ENCODE assay signal across 7 mouse cellular contexts in the genomic region with DNA sequence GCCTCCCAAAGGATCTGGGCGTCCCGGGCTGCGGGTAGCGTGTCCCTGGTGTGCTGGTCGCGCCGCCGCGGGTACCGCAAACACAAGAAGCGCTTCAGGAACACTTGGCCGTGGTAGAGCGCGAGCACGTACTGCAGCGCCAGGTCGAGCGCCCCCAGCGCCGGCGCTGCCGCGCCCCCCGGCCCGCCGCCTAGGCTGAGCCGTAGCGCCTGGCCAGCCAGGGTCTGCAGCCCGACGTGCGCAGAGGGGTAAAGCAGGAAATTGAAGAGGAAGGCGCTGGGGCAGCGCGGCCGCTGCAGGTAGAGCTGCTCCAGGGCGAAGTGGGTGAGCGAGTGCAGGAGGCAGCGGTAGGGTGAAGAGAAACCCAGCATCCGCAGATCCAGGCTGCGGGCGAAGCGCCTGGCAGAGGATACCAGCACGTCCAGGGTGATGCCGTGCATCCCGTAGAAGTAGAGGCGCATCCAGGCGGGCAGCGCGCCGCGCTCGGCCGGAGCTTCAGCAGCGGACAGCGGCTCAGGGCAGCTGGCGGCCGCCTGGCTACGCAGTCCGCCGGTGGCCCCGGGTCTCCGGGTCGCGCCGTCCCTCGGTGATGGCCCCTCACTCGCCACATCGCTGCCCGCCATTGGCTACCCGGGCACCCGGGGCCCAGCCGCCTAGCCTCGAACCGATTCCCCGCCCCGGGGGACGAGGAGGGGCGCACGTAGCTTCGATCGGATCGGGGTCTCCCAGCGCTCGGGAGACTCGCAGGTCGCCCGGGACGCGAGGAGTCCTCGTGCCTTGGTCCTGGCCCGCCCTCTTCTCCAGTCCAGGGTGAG. TPM values are rescaled to one million over a fixed set of nuclear protein-coding genes. Genes with fewer than 3 reads are reported as not detected.
DNase-seq lines count a peak whose midpoint lies in the region; ATAC-seq lines count a peak whose summit lies in the region.

No protein-coding gene starts in this region.

- peak overlapping the region; percentile 71 for H3K27ac ChIP-seq in forebrain, embryonic 13.5 days
- H3K27ac ChIP-seq in hindbrain, embryonic 12.5 days = peak overlapping the region; percentile 69
- H3K27ac ChIP-seq in midbrain, embryonic 13.5 days = peak overlapping the region; percentile 93

- DNase-seq in adrenal gland, adult 2 months = peak; percentile 39
- DNase-seq in left cerebral cortex, adult 11 months (ENCODE audit: low spot score) = peak; percentile 28
- DNase-seq in testis, postnatal 10 days (ENCODE audit: low spot score) = peak; percentile 54

- ATAC-seq in cerebellum, adult (ENCODE audit: insufficient number of reproducible peaks, low FRiP score, low TSS enrichment) = peak; percentile 51
- ATAC-seq in forebrain, embryonic 13.5 days = peak; percentile 85
- ATAC-seq in hindbrain, embryonic 12.5 days (ENCODE audit: low FRiP score) = peak; percentile 80
- ATAC-seq in midbrain, embryonic 13.5 days = peak; percentile 87

- 0 out of 2 replicates have a peak, but pooled peaks cover 9% of the 10 kb centered on the region for H3K27me3 ChIP-seq in forebrain, embryonic 13.5 days
- peaks cover 3% of the 10 kb centered on the region for H3K27me3 ChIP-seq in hindbrain, embryonic 12.5 days
- H3K27me3 ChIP-seq in midbrain, embryonic 13.5 days = peaks cover 7% of the 10 kb centered on the region; the same call in 1 of the 2 replicates

- H3K4me3 ChIP-seq in forebrain, embryonic 13.5 days = peak overlapping the region; percentile 71
- peak overlapping the region; percentile 74 for H3K4me3 ChIP-seq in hindbrain, embryonic 12.5 days
- H3K4me3 ChIP-seq in midbrain, embryonic 13.5 days (replicated peaks) = peak overlapping the region; percentile 68

- 1% methylated on average over 82 of the region's 91 CpGs for WGBS in forebrain, embryonic 13.5 days
- under 1% methylated on average over 84 of the region's 91 CpGs for WGBS in hindbrain, embryonic 12.5 days
- under 1% methylated on average over 91 of the region's 91 CpGs for WGBS in midbrain, embryonic 13.5 days

- no peaks in the 10 kb centered on the region for H3K36me3 ChIP-seq in forebrain, embryonic 13.5 days (ENCODE audit: poor library complexity, severe bottlenecking)
- H3K36me3 ChIP-seq in hindbrain, embryonic 12.5 days = no peaks in the 10 kb centered on the region
- no peaks in the 10 kb centered on the region for H3K36me3 ChIP-seq in midbrain, embryonic 13.5 days

- no peaks in the 10 kb centered on the region for H3K9me3 ChIP-seq in forebrain, embryonic 13.5 days (replicated peaks)
- no peaks in the 10 kb centered on the region for H3K9me3 ChIP-seq in hindbrain, embryonic 12.5 days (replicated peaks)
- H3K9me3 ChIP-seq in midbrain, embryonic 13.5 days = no peaks in the 10 kb centered on the region

- H3K4me1 ChIP-seq in forebrain, embryonic 13.5 days = peaks cover 5% of the 10 kb centered on the region; the same call in 1 of the 2 replicates
- peaks cover 5% of the 10 kb centered on the region; the same call in 1 of the 2 replicates for H3K4me1 ChIP-seq in hindbrain, embryonic 12.5 days
- H3K4me1 ChIP-seq in midbrain, embryonic 13.5 days (replicated peaks) = peaks cover 5% of the 10 kb centered on the region

- H3K4me2 ChIP-seq in forebrain, embryonic 13.5 days = peak overlapping the region; percentile 91
- peak overlapping the region; percentile 90 for H3K4me2 ChIP-seq in hindbrain, embryonic 12.5 days (replicated peaks)
- H3K4me2 ChIP-seq in midbrain, embryonic 13.5 days (replicated peaks) = peak overlapping the region; percentile 90

- H3K9ac ChIP-seq in forebrain, embryonic 13.5 days = peak overlapping the region; percentile 84
- peak overlapping the region; percentile 84 for H3K9ac ChIP-seq in hindbrain, embryonic 12.5 days
- H3K9ac ChIP-seq in midbrain, embryonic 13.5 days (replicated peaks) = peak overlapping the region; percentile 84

RNA-seq across cellular contexts. Expression of gene Tmem229a, which starts 0.8 kb away (rescaled TPM):
- under 1 TPM; 0.09 to 0.24 TPM for total RNA-seq in adrenal gland, adult 2 months (2021)
- polyA plus RNA-seq in adrenal gland, adult 2 months (2012; rRNA removed) = 0.31 and 0.34 TPM in 2 replicates
- 0.98 and 1.6 TPM in 2 replicates for polyA plus RNA-seq in forebrain, embryonic 13.5 days (2015; fragmentation: Nextera tagmentation; extraction: Ambion mirVana)
- 1.6 and 1.7 TPM in 2 replicates for polyA plus RNA-seq in hindbrain, embryonic 12.5 days (2016; fragmentation: Nextera tagmentation; extraction: Ambion mirVana)
- 1.6 and 2.1 TPM in 2 replicates for polyA plus RNA-seq in midbrain, embryonic 13.5 days (2015; fragmentation: Nextera tagmentation; extraction: Ambion mirVana)

Comparison
In these comparisons a context has a peak if more than half of its experiments do, and no peak if none do; other contexts are left out.
1. Peak in every context shown above with its lines: DNase-seq, ATAC-seq, H3K4me3 ChIP-seq and H3K27ac ChIP-seq.